Mouse (Mus musculus) liver, adult 10 weeks (tissue): ENCODE data around the gene Atf3. TPM values are rescaled to one million over a fixed set of nuclear protein-coding genes. Genes with fewer than 3 reads are reported as not detected.

ENCODE experiments used
- polyA plus RNA-seq: library from polyadenylated mRNA; stranded (reverse); fragments of 350-450 nt; fragmentation: Illumina TruSeq; extraction: RNeasy Lipid Tissue Mini Kit (QIAGEN cat#74804); gene quantifications from one replicate; pipeline ENCODE4 v1.2.3, GENCODE M21; 2014; ENCODE audit warnings: low read depth, low replicate concordance

Atf3 gene
- polyA plus RNA-seq: 3.0 TPM

DNA sequence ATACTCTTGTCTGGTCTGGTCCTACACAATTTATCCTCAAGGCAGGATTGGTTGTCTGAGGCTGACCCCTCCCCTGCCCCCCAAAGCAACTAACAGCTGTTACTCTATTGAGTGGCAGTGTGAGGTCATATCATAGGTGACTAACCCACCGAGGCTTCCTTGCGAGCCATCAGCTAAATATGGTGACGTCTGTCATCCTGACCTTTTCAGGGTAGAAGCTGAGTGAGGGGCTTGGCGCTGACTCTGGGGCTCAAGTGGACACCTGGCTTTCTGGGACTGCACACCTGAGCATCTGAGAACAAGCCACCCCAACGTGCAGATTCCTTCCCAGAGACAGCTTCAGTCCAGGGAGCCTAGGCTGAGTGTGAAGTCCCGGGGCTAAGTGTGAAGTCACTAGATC, at the start of gene Atf3:
Atf3 (minus strand) TSS at position 101 of the 400 bp plus-strand sequence.

DNA sequence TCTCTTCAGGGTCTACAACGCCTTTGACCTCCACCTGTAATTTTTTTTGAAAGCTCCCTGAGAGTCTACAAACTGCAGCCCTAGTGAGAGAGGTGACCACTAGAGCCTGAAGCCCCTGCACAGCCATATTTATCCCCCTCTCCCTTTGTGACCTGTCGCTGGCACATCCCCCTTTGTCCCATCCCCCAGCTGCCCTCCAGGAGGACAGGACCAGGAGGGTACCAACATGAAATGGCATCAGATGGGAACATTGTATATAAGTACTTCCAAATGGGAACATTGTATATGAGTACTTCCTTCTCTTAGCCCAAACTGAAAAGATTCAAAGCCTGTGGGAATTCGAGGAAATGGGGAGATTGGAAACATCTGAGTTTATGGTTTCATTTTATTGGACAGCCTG, 53.1 kb downstream of the Atf3 start, which contains the start of gene Fam71a:
Fam71a (minus strand) TSS at position 101 of the 400 bp plus-strand sequence.

Other genes with a start within 250 kb of the Atf3 start
- not detected for gene Vash2, start 238.7 kb downstream of the Atf3 start, polyA plus RNA-seq
- 7.3 TPM for gene Flvcr1, start 191.9 kb downstream of the Atf3 start, polyA plus RNA-seq
- gene Spata45, start 181.4 kb downstream of the Atf3 start, polyA plus RNA-seq: not detected
- 11.2 TPM for gene Tatdn3, start 155.1 kb downstream of the Atf3 start, polyA plus RNA-seq
- not detected for gene Nsl1, start 155.0 kb downstream of the Atf3 start, polyA plus RNA-seq
- not detected for gene Batf3, start 120.2 kb downstream of the Atf3 start, polyA plus RNA-seq
- gene Fam71a, start 53.2 kb downstream of the Atf3 start, polyA plus RNA-seq: not detected
- not detected for gene Nenf, start 100.2 kb upstream of the Atf3 start, polyA plus RNA-seq
- gene Tmem206, start 107.9 kb upstream of the Atf3 start, polyA plus RNA-seq: 0.87 TPM
- gene Ppp2r5a, start 185.2 kb upstream of the Atf3 start, polyA plus RNA-seq: 215 TPM